Mouse (Mus musculus): Measurements from ENCODE around the gene Abca8a. TPM values are rescaled to one million over a fixed set of nuclear protein-coding genes. Genes with fewer than 3 reads are reported as not detected.

The Abca8a gene
- not detected for polyA plus RNA-seq (2017; shearing (Covaris generic))

GRCm38 (mm10) chr11:110095858-110096257 is at the start of gene Abca8a:
Gene Abca8a (minus strand): TSS chr11:110095978.

GRCm38 (mm10) chr11:109995624-109996023 is 100.2 kb downstream of the Abca8a start, which contains the start of gene Abca8b:
Gene Abca8b (minus strand): TSS chr11:109995845.

Other genes starting within 250 kb of the Abca8a start
- not detected for gene Abca8b, start 100.1 kb downstream of the Abca8a start, polyA plus RNA-seq (2017; shearing (Covaris generic))
- gene Abca9, start 72.2 kb upstream of the Abca8a start, polyA plus RNA-seq (2017; shearing (Covaris generic)): 0.07 TPM
- gene Abca6, start 155.8 kb upstream of the Abca8a start, polyA plus RNA-seq (2017; shearing (Covaris generic)): not detected
- 0.98 TPM for gene Abca5, start 241.7 kb upstream of the Abca8a start, polyA plus RNA-seq (2017; shearing (Covaris generic))